8 mouse cellular contexts compared by ENCODE assay signal in genomic region chr3:106001416-106002370, GRCm38 (mm10). TPM values are rescaled to one million over a fixed set of nuclear protein-coding genes. Genes with fewer than 3 reads are reported as not detected.
DNase-seq lines count a peak whose midpoint lies in the region; ATAC-seq and TF ChIP-seq lines count a peak whose summit lies in the region.

No protein-coding gene starts in this region.

- no peak overlapping the region for H3K27ac ChIP-seq in kidney, embryonic 14.5 days (ENCODE audit: low read depth, low read length)
- no peak overlapping the region for H3K27ac ChIP-seq in midbrain, postnatal 0 days (ENCODE audit: low read depth, low read length)
- no peak overlapping the region for H3K27ac ChIP-seq in stomach, postnatal 0 days (replicated peaks)

- H3K4me3 ChIP-seq in kidney, embryonic 14.5 days (ENCODE audit: low read length) = no peak overlapping the region
- H3K4me3 ChIP-seq in midbrain, postnatal 0 days (ENCODE audit: low read depth, low read length) = peak overlapping the region; percentile 35
- H3K4me3 ChIP-seq in stomach, postnatal 0 days (ENCODE audit: low read depth, low read length) = no peak overlapping the region

- ATAC-seq in kidney, embryonic 14.5 days (ENCODE audit: low FRiP score, low TSS enrichment) = peak; percentile 99
- ATAC-seq in midbrain, postnatal 0 days (ENCODE audit: low FRiP score) = peak; percentile 93
- ATAC-seq in stomach, postnatal 0 days (ENCODE audit: low FRiP score, low TSS enrichment) = peak; percentile 88

- peak; percentile 45 for DNase-seq in Muller cell, postnatal 12 days (ENCODE audit: inconsistent ontology term)
- peak; percentile 21 for DNase-seq in cerebellum, adult 9-10 months
- DNase-seq in frontal cortex, postnatal 36 days (ENCODE audit: low spot score in 2 of 2) = peak; percentile 24 to 40
- peak; percentile 15 for DNase-seq in liver
- DNase-seq in midbrain, postnatal 0 days (ENCODE audit: low spot score) = peak; percentile 69
- peak; percentile 67 for DNase-seq in stomach, postnatal 0 days (ENCODE audit: low spot score)
- DNase-seq in adrenal gland, postnatal 25 days = no peak

- H3K4me1 ChIP-seq in kidney, embryonic 14.5 days (ENCODE audit: control insufficient read depth, insufficient read depth, low read length) = no peaks in the 10 kb centered on the region
- H3K4me1 ChIP-seq in midbrain, postnatal 0 days (ENCODE audit: insufficient read depth, low read length) = 0 out of 2 replicates have a peak, but pooled peaks cover 3% of the 10 kb centered on the region
- H3K4me1 ChIP-seq in stomach, postnatal 0 days (replicated peaks; ENCODE audit: control insufficient read depth, insufficient read depth) = no peaks in the 10 kb centered on the region; the same call in 1 of the 2 replicates

- H3K36me3 ChIP-seq in kidney, embryonic 14.5 days (ENCODE audit: control insufficient read depth, insufficient read depth, low read length) = no peaks in the 10 kb centered on the region
- no peaks in the 10 kb centered on the region for H3K36me3 ChIP-seq in midbrain, postnatal 0 days (ENCODE audit: insufficient read depth, low read length)
- no peaks in the 10 kb centered on the region for H3K36me3 ChIP-seq in stomach, postnatal 0 days (ENCODE audit: control insufficient read depth, insufficient read depth, low read length)

- H3K4me2 ChIP-seq in kidney, embryonic 14.5 days (replicated peaks; ENCODE audit: low read depth, low read length) = peak overlapping the region; percentile 30
- H3K4me2 ChIP-seq in midbrain, postnatal 0 days (ENCODE audit: low read depth, low read length, poor library complexity, severe bottlenecking) = peak overlapping the region; percentile 63
- H3K4me2 ChIP-seq in stomach, postnatal 0 days (replicated peaks; ENCODE audit: low read depth) = no peak overlapping the region; the same call in 1 of the 2 replicates

- 23% methylated on average over 17 of the region's 17 CpGs for WGBS in kidney, embryonic 14.5 days
- 19% methylated on average over 16 of the region's 17 CpGs for WGBS in midbrain, postnatal 0 days
- 18% methylated on average over 17 of the region's 17 CpGs for WGBS in stomach, postnatal 0 days

- TF ChIP-seq CTCF in midbrain, postnatal 0 days (IDR thresholded peaks at IDR 0.05) = no peak
- no peak for TF ChIP-seq CTCF in stomach, postnatal 0 days (IDR thresholded peaks at IDR 0.05; ENCODE audit: low read depth)

- no peaks in the 10 kb centered on the region for H3K27me3 ChIP-seq in kidney, embryonic 14.5 days (ENCODE audit: control insufficient read depth, insufficient read depth, low read length)
- no peaks in the 10 kb centered on the region for H3K27me3 ChIP-seq in midbrain, postnatal 0 days (ENCODE audit: insufficient read depth, low read length)
- H3K27me3 ChIP-seq in stomach, postnatal 0 days (ENCODE audit: control insufficient read depth, insufficient read depth, low read length) = no peaks in the 10 kb centered on the region

- no peak for TF ChIP-seq EP300 in stomach, postnatal 0 days (optimal IDR thresholded peaks at IDR 0.05)

- H3K9ac ChIP-seq in kidney, embryonic 14.5 days (ENCODE audit: low read depth, low read length) = no peak overlapping the region
- peak overlapping the region; percentile 48 for H3K9ac ChIP-seq in midbrain, postnatal 0 days (replicated peaks; ENCODE audit: low read length, poor library complexity, severe bottlenecking)
- H3K9ac ChIP-seq in stomach, postnatal 0 days (ENCODE audit: low read length) = no peak overlapping the region

- H3K9me3 ChIP-seq in kidney, embryonic 14.5 days (ENCODE audit: control insufficient read depth, low read length) = no peaks in the 10 kb centered on the region
- H3K9me3 ChIP-seq in midbrain, postnatal 0 days (ENCODE audit: low read length) = no peaks in the 10 kb centered on the region
- H3K9me3 ChIP-seq in stomach, postnatal 0 days (ENCODE audit: control insufficient read depth, low read length) = no peaks in the 10 kb centered on the region

RNA-seq across cellular contexts. Expression of gene Pifo, which starts 12.8 kb away (rescaled TPM):
- not detected in 2 replicates for polyA plus RNA-seq in kidney, embryonic 14.5 days (2014; fragmentation: Nextera tagmentation; extraction: Ambion mirVana)
- 2.5 and 5.3 TPM in 2 replicates for total RNA-seq in midbrain, postnatal 0 days (2014; rRNA removed)
- 5.6 and 7.3 TPM in 2 replicates for polyA plus RNA-seq in midbrain, postnatal 0 days (2015; fragmentation: Nextera tagmentation; extraction: Ambion mirVana)
- polyA plus RNA-seq in stomach, postnatal 0 days (2015; fragmentation: Nextera tagmentation; extraction: Ambion mirVana) = not detected in 2 replicates
- total RNA-seq in adrenal gland, postnatal 25 days (2021) = not detected in 2 replicates

RNA-seq across cellular contexts. Expression of gene Ovgp1, which starts 28.2 kb away (rescaled TPM):
- polyA plus RNA-seq in kidney, embryonic 14.5 days (2014; fragmentation: Nextera tagmentation; extraction: Ambion mirVana) = 1.9 and 2.2 TPM in 2 replicates
- total RNA-seq in midbrain, postnatal 0 days (2014; rRNA removed) = 4.8 and 6.8 TPM in 2 replicates
- polyA plus RNA-seq in midbrain, postnatal 0 days (2015; fragmentation: Nextera tagmentation; extraction: Ambion mirVana) = 4.8 and 7.6 TPM in 2 replicates
- polyA plus RNA-seq in stomach, postnatal 0 days (2015; fragmentation: Nextera tagmentation; extraction: Ambion mirVana) = 0.54 and 0.56 TPM in 2 replicates
- total RNA-seq in adrenal gland, postnatal 25 days (2021) = 1.2 and 1.5 TPM in 2 replicates

RNA-seq across cellular contexts. Expression of gene Chil5, which starts 30.9 kb away (rescaled TPM):
- polyA plus RNA-seq in kidney, embryonic 14.5 days (2014; fragmentation: Nextera tagmentation; extraction: Ambion mirVana) = not detected in 2 replicates
- total RNA-seq in midbrain, postnatal 0 days (2014; rRNA removed) = not detected in 2 replicates
- polyA plus RNA-seq in midbrain, postnatal 0 days (2015; fragmentation: Nextera tagmentation; extraction: Ambion mirVana) = not detected in 2 replicates
- 0.17 TPM in 1 of 2 replicates, not detected in the other for polyA plus RNA-seq in stomach, postnatal 0 days (2015; fragmentation: Nextera tagmentation; extraction: Ambion mirVana)
- total RNA-seq in adrenal gland, postnatal 25 days (2021) = not detected in 2 replicates

RNA-seq across cellular contexts. Expression of gene Atp5f1, which starts 41.8 kb away (rescaled TPM):
- polyA plus RNA-seq in kidney, embryonic 14.5 days (2014; fragmentation: Nextera tagmentation; extraction: Ambion mirVana) = 515 and 618 TPM in 2 replicates
- total RNA-seq in midbrain, postnatal 0 days (2014; rRNA removed) = 239 and 270 TPM in 2 replicates
- polyA plus RNA-seq in midbrain, postnatal 0 days (2015; fragmentation: Nextera tagmentation; extraction: Ambion mirVana) = 539 and 548 TPM in 2 replicates
- 406 and 414 TPM in 2 replicates for polyA plus RNA-seq in stomach, postnatal 0 days (2015; fragmentation: Nextera tagmentation; extraction: Ambion mirVana)
- 328 and 344 TPM in 2 replicates for total RNA-seq in adrenal gland, postnatal 25 days (2021)

RNA-seq across cellular contexts. Expression of gene Wdr77, which starts 42.5 kb away (rescaled TPM):
- 117 and 188 TPM in 2 replicates for polyA plus RNA-seq in kidney, embryonic 14.5 days (2014; fragmentation: Nextera tagmentation; extraction: Ambion mirVana)
- total RNA-seq in midbrain, postnatal 0 days (2014; rRNA removed) = 56.4 and 65.1 TPM in 2 replicates
- 87.9 and 88.1 TPM in 2 replicates for polyA plus RNA-seq in midbrain, postnatal 0 days (2015; fragmentation: Nextera tagmentation; extraction: Ambion mirVana)
- 52.7 and 54.4 TPM in 2 replicates for polyA plus RNA-seq in stomach, postnatal 0 days (2015; fragmentation: Nextera tagmentation; extraction: Ambion mirVana)
- 63.9 and 69.2 TPM in 2 replicates for total RNA-seq in adrenal gland, postnatal 25 days (2021)
